Mouse (Mus musculus): ENCODE measurements at regions not wholly inside any gene's neighbourhood (a gene's known extent, or its start where the extent isn't known, plus 50 kb on each side); places are given as distances from the start of the nearest gene placed in this dataset.

DNA sequence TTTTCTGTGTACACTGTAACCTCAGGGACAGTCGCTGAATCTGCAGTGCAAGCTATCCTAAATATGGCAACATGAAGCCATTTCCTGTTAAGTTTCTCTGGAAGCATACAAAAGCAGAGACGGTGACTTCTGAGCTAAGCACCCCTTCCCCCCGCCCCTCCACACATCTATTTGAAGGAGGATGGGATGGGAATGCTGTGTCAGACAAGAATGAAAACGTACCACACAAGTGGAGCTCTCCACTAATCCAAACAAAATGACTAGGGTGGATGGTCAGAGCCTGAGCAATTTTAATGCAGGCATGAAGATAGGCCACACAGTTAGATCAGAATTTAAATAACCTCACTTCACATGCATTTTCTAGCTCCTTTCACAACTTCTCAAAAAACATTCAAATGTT lies 936.6 kb downstream of the Gsdmc2 start:
- ATAC-seq (replicated peaks; ENCODE audit: poor library complexity): no peak

GRCm38 (mm10) chr15:62907181-62907580 lies 937.8 kb downstream of the Gsdmc2 start:
- ATAC-seq (replicated peaks; ENCODE audit: poor library complexity): no peak

DNA sequence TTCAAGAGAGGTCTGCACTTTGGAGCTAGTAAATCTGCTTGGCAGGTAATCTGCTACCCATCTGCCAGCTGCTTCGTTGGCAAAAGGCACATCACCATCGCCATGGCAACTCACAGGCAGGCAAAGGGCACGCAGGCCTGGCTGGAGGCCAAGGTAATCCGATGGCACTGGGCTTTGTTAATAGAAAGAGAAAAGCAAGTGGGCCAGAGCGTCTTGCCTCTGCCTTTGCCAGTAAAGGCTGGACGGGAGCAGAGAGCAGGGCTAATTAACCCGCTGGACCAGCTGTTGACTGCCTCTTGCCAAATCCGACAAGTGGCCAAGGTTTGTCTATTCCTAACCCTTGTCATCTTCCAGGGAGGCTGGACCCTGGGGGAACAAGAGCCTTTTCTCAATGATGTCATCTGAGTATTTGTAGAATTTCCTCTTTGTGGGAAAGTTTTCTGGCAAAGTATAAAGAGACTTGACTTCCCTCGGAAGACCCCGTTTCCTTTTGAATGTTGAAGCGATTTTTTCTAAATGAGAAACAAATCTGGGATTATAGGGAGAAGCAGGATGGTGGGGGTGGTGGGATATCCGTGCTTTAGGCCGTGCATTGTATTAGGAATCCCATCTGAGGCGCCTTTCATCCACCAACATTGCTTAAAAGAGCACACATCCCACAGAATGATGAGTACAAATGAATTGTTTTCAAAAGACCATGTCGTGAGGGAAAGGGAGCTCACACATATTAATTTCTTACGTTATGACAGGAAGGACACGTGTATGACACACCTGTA lies 941.7 kb downstream of the Gsdmc2 start:
- ATAC-seq (replicated peaks; ENCODE audit: poor library complexity): no peak

DNA sequence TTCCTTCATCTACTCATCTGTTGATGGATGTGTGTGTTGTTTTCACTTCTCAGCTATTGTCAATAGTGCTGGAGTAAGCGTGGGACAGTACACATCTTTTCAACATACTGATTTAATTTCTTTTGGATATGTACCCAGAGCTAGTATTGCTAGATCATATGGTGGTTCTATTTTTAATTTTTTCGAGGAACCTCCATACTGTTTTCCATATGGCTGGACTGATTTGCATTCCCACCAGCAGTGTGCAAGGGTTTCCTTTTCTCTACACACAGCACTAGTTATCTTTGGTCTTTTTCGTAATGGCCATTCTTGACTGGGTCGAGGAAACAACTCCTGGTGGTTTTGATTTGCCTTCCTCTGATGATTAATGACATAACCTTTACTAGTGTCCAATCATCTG lies 943.0 kb downstream of the Gsdmc2 start:
- ATAC-seq (replicated peaks; ENCODE audit: poor library complexity): no peak

DNA sequence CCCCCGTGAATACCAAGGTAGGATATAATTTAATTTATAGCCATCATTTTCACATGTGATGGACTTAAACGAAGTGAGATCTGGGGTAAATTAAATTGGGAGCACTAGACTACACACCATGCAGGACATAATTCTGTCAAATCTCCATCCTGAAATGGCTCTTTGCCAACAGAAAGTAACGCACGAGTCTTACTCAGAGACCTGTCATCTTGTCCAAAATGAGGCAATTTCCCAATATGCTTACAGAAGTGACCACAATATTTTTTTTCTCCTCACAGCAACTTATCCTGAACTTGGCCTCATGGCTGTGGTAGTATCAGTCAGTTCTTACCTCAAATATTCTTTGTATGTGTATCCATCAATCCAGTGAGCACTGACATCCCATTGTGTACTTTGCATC lies 955.2 kb downstream of the Gsdmc2 start:
- 0 out of 2 replicates have a peak, but pooled peaks have one; percentile 11 for ATAC-seq (replicated peaks; ENCODE audit: poor library complexity)

- no peak for ATAC-seq (replicated peaks; ENCODE audit: poor library complexity)
Observed at GRCm38 (mm10) chr15:62885331-62885730, 959.6 kb downstream of the Gsdmc2 start.

GRCm38 (mm10) chr15:62871082-62871766 lies 973.8 kb downstream of the Gsdmc2 start:
- peak; percentile 90 for ATAC-seq (replicated peaks; ENCODE audit: poor library complexity)

GRCm38 (mm10) chr15:62862574-62862973 lies 982.4 kb downstream of the Gsdmc2 start:
- no peak for ATAC-seq (replicated peaks; ENCODE audit: poor library complexity)

GRCm38 (mm10) chr15:62861422-62861821 lies 983.6 kb downstream of the Gsdmc2 start:
- ATAC-seq (replicated peaks; ENCODE audit: poor library complexity): no peak

DNA sequence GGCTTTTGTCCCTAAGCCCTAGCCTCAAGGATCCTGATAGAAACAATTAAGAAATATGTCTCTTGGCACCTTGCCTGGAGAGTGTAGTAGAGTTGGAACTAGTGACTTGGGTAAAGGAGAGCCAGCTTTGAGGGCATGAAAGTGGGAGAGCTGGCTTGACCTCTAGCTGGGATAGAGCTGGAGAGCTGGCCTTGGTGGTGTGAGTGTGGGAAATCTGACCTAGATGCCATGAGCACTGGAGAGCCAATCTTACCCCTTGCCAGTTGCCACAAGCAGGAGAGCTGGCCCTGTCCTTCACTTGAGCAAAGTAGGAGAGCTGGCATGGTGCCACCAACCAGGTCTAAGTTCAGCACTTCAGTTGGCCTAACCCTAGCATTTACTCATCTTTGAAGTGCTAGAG lies 995.7 kb downstream of the Gsdmc2 start:
- ATAC-seq (replicated peaks; ENCODE audit: poor library complexity): no peak

DNA sequence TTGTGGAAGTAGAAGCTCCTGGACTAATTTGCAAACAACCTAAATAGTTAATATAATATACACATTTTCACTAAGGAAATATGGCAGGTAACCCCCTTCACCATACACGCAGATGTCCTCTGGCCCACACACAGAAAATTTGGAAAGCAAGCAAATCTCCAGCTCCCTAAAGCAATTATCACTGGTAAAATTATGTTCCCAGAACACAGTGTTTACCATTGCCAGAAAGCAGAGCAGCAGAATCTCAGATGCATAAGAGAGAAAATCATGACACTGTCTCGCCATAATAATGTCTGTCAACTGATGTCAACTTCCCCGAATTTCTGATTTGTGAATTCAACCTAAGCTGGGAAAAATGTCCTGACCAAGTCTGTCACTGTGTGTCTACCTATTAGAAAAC lies 999.1 kb downstream of the Gsdmc2 start:
- ATAC-seq (replicated peaks; ENCODE audit: poor library complexity): no peak

- ATAC-seq (replicated peaks; ENCODE audit: poor library complexity): no peak
Observed at GRCm38 (mm10) chr15:62825586-62825985, 1019.4 kb downstream of the Gsdmc2 start.

- peak; percentile 54 for ATAC-seq (replicated peaks; ENCODE audit: poor library complexity)
Observed at GRCm38 (mm10) chr15:62823861-62824518, 1021.0 kb downstream of the Gsdmc2 start.

DNA sequence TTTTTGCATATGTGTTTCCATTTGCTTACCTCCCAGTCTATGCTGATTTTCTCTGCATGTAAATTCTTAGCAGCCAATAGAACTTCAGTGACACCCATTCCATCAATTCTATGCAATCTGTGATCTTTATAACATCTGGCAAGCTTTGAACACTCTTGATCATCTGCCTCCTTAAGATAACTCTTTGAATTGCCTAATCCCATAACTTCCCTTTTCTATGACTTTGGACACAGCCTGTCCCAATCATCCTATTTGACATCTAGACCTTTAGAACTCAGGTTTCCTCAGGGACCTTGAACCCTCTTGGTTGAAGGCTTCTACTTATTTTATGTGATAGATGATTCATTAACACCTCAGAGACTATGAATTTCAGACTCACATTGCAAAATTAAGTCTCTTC lies 1022.7 kb downstream of the Gsdmc2 start:
- ATAC-seq (replicated peaks; ENCODE audit: poor library complexity): peak; percentile 78

DNA sequence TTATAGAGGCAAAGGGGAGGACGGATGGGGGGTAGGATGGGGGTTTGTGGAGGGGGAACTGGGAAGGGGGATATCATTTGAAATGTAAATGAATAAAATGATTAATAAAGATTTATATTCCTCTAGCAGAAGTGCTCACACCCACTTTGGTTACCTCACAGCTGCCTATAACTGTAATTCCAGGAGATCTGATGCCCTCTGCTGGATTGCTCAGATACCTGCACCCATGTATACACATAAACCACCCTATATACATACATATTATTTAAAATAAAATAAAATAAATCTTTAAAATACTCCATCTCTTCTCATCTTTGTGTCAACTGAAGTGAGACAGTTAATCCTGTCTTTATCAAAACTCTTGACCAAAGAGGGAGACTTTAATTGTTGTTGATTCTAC lies 1031.9 kb downstream of the Gsdmc2 start:
- ATAC-seq (replicated peaks; ENCODE audit: poor library complexity): no peak

DNA sequence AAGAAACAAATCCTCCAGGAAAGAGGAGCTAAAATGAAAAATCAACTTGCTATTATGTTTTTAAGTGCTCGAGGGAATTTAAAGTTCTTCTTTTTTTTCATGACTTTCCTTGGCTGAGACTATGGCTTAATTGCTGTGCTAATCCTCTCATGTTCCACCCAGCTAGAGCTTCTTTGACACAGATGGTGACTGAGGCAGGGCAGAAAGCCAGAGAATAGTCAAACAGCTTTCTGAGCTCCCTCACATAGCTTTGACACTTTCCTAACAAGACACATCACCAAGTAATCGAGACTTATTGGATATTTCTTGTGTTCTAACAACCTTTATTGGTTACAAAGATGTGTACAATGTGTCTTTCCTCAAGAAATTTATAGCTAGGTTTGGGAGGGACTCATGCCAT lies 1033.0 kb downstream of the Gsdmc2 start:
- no peak for ATAC-seq (replicated peaks; ENCODE audit: poor library complexity)

DNA sequence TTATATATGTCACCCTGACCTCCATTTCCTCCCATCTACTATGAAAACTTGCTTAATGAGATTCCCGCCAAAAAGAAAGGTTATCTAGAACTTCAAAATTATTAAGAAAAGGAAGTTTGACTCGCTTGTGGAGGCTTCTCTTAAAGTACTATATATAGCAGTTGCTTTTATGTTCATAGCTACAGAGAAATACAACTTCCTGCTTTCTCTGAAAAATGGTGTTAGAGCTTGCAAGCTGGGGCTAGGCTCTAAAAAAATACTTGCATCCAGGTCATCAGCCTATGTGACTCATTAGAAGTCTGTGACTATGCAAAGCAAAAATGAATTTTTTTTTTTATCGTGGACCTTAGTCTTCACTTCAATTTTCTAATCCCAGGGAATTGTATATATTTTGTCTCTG lies 1035.7 kb downstream of the Gsdmc2 start:
- no peak for ATAC-seq (replicated peaks; ENCODE audit: poor library complexity)

- ATAC-seq (replicated peaks; ENCODE audit: poor library complexity): no peak
Observed at GRCm38 (mm10) chr15:62808087-62808808, 1036.7 kb downstream of the Gsdmc2 start.

DNA sequence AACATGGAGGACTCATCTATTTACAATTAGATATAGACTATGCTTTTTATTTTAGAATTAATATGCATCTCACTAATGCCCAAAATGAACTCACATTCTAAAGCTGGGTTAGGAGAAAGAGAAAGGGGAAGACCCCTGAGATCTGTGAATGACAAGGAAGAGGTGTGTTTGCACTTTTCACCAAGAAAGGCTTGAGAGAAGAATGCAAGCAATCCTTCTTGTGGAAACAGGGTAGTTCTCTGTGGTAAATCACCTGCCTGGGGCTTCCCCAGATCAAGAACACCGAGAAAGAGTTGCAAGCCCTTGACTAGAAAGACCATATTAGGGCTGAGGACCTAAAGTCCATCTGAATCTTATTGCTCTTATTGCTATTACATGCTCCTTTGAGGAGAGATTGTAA lies 1037.6 kb downstream of the Gsdmc2 start:
- ATAC-seq (replicated peaks; ENCODE audit: poor library complexity): no peak

DNA sequence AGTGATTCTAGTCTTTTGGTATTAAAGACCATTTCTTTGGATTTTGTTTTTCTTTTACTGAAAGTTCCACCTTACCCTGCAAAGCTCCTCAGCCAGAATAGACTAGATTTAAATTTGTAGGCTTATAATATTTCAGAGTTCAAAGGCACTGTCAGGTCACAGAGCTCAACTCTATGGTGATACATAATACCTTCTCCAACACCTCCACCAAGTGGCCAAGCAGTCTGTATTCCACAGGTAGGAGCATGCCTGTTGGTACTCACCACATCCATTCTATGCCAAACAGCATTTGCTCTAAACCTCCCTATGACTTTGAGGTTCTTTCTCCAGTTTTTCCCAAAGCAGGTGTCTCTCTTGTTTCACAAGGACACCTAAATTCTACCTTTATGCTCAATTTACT lies 1042.2 kb downstream of the Gsdmc2 start:
- no peak for ATAC-seq (replicated peaks; ENCODE audit: poor library complexity)

GRCm38 (mm10) chr15:62798731-62799130 lies 1046.2 kb downstream of the Gsdmc2 start:
- no peak for ATAC-seq (replicated peaks; ENCODE audit: poor library complexity)

Data from megakaryocyte progenitor cell, adult 5-6 weeks (primary cell).